Mouse (Mus musculus): ENCODE measurements around the gene Dpf3. TPM values are rescaled to one million over a fixed set of nuclear protein-coding genes. Genes with fewer than 3 reads are reported as not detected.

Dpf3 gene
- polyA plus RNA-seq, 1 experiment: 26.0 TPM

DNA sequence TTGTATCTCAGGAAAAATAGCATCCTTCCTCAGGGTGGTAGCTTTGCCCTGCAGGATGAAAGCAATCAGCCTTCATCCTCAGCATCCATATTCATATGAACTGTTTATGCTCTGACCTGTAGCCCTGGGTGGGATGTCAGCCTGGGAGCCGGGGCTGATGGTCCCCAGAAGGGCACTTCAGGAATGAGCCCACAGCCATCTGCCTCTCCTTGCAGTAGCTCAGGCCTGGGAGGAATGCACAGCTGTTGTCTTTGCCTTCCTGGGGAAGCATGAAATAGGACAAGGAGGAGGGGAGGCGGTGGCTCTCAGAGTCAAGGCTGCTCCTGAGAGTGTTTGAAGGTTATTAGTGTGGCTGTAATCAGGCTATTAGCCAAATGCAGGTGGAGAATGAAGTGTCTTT is 308.7 kb downstream of the Dpf3 start:
- TF ChIP-seq POLR2A (IDR thresholded peaks at IDR 0.05; ENCODE audit: control insufficient read depth, low read depth, low read length) (no peak), CTCF (IDR thresholded peaks at IDR 0.05; ENCODE audit: control insufficient read depth, insufficient read depth, insufficient replicate concordance, low read depth, low read length) (no peak)
- Histone ChIP-seq H3K27ac (ENCODE audit: control insufficient read depth, insufficient read depth, low read depth, low read length) (no peak overlapping the region), H3K4me1 (ENCODE audit: control insufficient read depth, insufficient read depth, low read length) (no peaks in the 10 kb centered on the region), H3K27me3 (ENCODE audit: control insufficient read depth, insufficient read depth, low read length) (no peaks in the 10 kb centered on the region), H3K36me3 (ENCODE audit: control insufficient read depth, insufficient read depth, low read length) (no peaks in the 10 kb centered on the region), H3K4me3 (ENCODE audit: control insufficient read depth, low read depth, low read length) (no peak overlapping the region)

- Histone ChIP-seq H3K27ac (ENCODE audit: control insufficient read depth, insufficient read depth, low read depth, low read length) (no peak overlapping the region), H3K4me1 (ENCODE audit: control insufficient read depth, insufficient read depth, low read length) (no peaks in the 10 kb centered on the region), H3K27me3 (ENCODE audit: control insufficient read depth, insufficient read depth, low read length) (no peaks in the 10 kb centered on the region), H3K4me3 (ENCODE audit: control insufficient read depth, low read depth, low read length) (no peak overlapping the region), H3K36me3 (ENCODE audit: control insufficient read depth, insufficient read depth, low read length) (no peaks in the 10 kb centered on the region)
- TF ChIP-seq CTCF (IDR thresholded peaks at IDR 0.05; ENCODE audit: control insufficient read depth, insufficient read depth, insufficient replicate concordance, low read depth, low read length): no peak
- TF ChIP-seq POLR2A (IDR thresholded peaks at IDR 0.05; ENCODE audit: control insufficient read depth, low read depth, low read length): no peak
These were observed 317.9 kb downstream of the Dpf3 start for GRCm38 (mm10) chr12:83169495-83170209.

GRCm38 (mm10) chr12:83168310-83168709 is 319.2 kb downstream of the Dpf3 start:
- Histone ChIP-seq H3K4me1 (ENCODE audit: control insufficient read depth, insufficient read depth, low read length) (no peaks in the 10 kb centered on the region), H3K27me3 (ENCODE audit: control insufficient read depth, insufficient read depth, low read length) (no peaks in the 10 kb centered on the region), H3K27ac (ENCODE audit: control insufficient read depth, insufficient read depth, low read depth, low read length) (no peak overlapping the region), H3K4me3 (ENCODE audit: control insufficient read depth, low read depth, low read length) (no peak overlapping the region), H3K36me3 (ENCODE audit: control insufficient read depth, insufficient read depth, low read length) (no peaks in the 10 kb centered on the region)
- no peak for TF ChIP-seq POLR2A (IDR thresholded peaks at IDR 0.05; ENCODE audit: control insufficient read depth, low read depth, low read length)
- no peak for TF ChIP-seq CTCF (IDR thresholded peaks at IDR 0.05; ENCODE audit: control insufficient read depth, insufficient read depth, insufficient replicate concordance, low read depth, low read length)

DNA sequence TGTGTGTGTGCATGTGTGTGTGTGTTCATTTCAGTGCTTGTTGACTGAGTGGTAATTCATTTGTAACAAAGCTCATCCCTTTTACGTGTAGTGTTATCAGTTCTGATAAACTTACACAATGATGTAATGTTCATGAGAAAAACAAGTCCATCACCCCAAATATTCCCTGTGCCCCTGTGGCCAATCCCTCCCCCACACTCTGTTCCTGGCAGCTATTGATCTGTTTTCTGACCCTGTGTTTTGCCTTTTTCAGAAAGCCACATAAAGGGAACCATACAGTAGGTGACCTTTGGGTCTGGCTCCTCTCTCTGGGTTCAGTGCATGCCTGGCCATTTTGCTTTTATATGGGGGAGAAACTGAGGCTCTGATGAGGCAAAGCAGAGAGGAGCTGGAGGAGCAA is 322.5 kb downstream of the Dpf3 start:
- no peak overlapping the region for H3K4me3 ChIP-seq (ENCODE audit: control insufficient read depth, low read depth, low read length)
- no peaks in the 10 kb centered on the region for H3K36me3 ChIP-seq (ENCODE audit: control insufficient read depth, insufficient read depth, low read length)
- TF ChIP-seq POLR2A (IDR thresholded peaks at IDR 0.05; ENCODE audit: control insufficient read depth, low read depth, low read length) (no peak), CTCF (IDR thresholded peaks at IDR 0.05; ENCODE audit: control insufficient read depth, insufficient read depth, insufficient replicate concordance, low read depth, low read length) (no peak)
- no peaks in the 10 kb centered on the region for H3K4me1 ChIP-seq (ENCODE audit: control insufficient read depth, insufficient read depth, low read length)
- no peak overlapping the region for H3K27ac ChIP-seq (ENCODE audit: control insufficient read depth, insufficient read depth, low read depth, low read length)
- H3K27me3 ChIP-seq (ENCODE audit: control insufficient read depth, insufficient read depth, low read length): no peaks in the 10 kb centered on the region

Other genes starting within 250 kb of the Dpf3 start
- gene Dcaf4, start 32.8 kb upstream of the Dpf3 start, polyA plus RNA-seq (2012; rRNA removed): 15.1 and 16.9 TPM in 2 replicates
- gene Zfyve1, start 109.5 kb upstream of the Dpf3 start, polyA plus RNA-seq (2012; rRNA removed): 302 and 308 TPM in 2 replicates
- gene Rbm25, start 143.5 kb upstream of the Dpf3 start, polyA plus RNA-seq (2012; rRNA removed): 41.8 and 47.5 TPM in 2 replicates
- 109 and 110 TPM in 2 replicates for gene Psen1, start 200.4 kb upstream of the Dpf3 start, polyA plus RNA-seq (2012; rRNA removed)

All from testis, adult 2 months (tissue).